Mouse (Mus musculus) ovary, adult 18-20 months (tissue): ENCODE results near the gene Tlr11.

Experiments used
- DNase-seq: peaks from one replicate; pipeline ENCODE4 v3.0.0; 2022; ENCODE audit warnings: low spot score, mixed read lengths

Gene Tlr11

GRCm38 (mm10) chr14:50357593-50357992 lies at the start of gene Tlr11:
TSS of gene Tlr11 (plus strand) at chr14:50357914.
- no peak for DNase-seq

- no peak for DNase-seq
Measured at GRCm38 (mm10) chr14:50326661-50327060, 31.1 kb upstream of the Tlr11 start, which contains the start of gene Olfr734. TSS of gene Olfr734 (minus strand) at chr14:50326761.

- DNase-seq, result no peak
Measured at GRCm38 (mm10) chr14:50348796-50349195, 8.9 kb upstream of the Tlr11 start, which contains the start of gene Olfr735. TSS of gene Olfr735 (minus strand) at chr14:50348872.

GRCm38 (mm10) chr14:50352438-50352837 lies 5.3 kb upstream of the Tlr11 start:
- no peak for DNase-seq

GRCm38 (mm10) chr14:50356725-50357124 lies 989 bp upstream of the Tlr11 start:
- DNase-seq, result no peak

- no peak for DNase-seq
Measured at GRCm38 (mm10) chr14:50360480-50360879, 2.8 kb downstream of the Tlr11 start.

GRCm38 (mm10) chr14:50363561-50363960 lies 5.8 kb downstream of the Tlr11 start:
- DNase-seq, result no peak

- no peak for DNase-seq
Measured at GRCm38 (mm10) chr14:50380863-50381262, 23.1 kb downstream of the Tlr11 start, which contains the start of gene Olfr736. TSS of gene Olfr736 (plus strand) at chr14:50381163.

GRCm38 (mm10) chr14:50407268-50407667 lies 49.6 kb downstream of the Tlr11 start, which contains the start of gene Olfr738:
TSS of gene Olfr738 (plus strand) at chr14:50407568.
- DNase-seq, result no peak
